Mouse (Mus musculus): ENCODE results near the gene Tnrc6c.

Gene Tnrc6c

DNA sequence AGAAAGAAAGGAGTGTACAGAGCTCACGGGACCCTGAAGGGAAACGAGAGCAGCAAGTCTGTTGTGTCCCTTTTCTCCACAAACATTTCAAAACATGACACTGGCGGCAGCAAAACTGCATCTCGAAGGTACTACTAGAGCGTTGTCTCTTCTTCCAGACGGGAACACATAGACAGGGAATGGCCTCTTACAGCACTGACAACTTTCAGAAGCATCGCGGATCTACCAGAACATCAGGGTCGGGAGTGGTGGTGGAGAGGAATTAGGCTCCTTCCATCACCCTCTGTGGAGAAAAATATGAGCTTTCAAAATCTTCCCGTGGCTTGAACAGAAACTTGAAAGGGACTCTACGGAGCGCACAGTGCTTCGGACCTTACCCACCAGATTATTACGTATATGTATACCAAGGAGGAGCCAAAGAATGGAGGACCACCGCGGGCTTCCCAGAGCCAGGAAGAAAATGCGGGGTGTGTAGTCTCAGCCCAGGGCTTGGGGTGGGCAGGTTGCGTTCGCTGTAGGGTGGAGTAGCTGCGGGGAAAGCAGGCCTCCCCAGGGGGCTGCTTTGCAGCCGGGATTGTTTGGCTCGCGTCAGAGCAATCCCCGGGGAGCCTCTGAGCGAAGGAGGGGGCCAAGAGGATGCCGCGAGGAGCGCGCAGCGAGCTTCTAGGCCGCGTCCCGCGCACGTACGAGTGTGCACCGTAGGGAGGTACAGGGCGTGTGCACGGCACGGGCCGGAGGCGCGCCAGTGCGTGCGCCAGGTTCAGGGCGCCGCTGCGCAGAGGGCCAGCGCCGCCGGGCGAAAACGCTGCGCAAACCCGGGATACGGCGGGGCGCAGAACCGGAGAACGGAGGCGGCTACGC, at the start of gene Tnrc6c:
Gene Tnrc6c (plus strand): TSS at position 799 of the 861 bp plus-strand sequence.
- DNase-seq, result peak; percentile 94

DNA sequence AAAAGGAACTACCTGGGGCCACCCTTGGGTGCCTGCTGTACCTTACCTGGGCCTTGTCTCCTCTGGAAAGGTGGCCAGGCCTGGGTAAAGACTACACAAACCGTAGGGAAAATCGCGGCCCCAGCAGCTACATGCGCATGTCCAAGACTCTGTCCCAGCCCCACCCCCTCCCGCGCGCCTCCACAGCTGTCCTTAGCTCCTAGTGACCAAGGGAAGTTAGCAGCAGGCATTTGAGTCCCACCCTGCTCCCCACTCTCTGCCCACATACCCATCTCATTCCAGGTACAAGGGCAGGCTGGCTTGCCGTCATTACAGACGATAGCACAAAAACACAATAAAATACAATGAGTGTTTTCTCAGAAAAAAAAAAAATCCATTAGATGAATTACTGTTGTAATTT, 48.0 kb upstream of the Tnrc6c start:
- no peak for DNase-seq

DNA sequence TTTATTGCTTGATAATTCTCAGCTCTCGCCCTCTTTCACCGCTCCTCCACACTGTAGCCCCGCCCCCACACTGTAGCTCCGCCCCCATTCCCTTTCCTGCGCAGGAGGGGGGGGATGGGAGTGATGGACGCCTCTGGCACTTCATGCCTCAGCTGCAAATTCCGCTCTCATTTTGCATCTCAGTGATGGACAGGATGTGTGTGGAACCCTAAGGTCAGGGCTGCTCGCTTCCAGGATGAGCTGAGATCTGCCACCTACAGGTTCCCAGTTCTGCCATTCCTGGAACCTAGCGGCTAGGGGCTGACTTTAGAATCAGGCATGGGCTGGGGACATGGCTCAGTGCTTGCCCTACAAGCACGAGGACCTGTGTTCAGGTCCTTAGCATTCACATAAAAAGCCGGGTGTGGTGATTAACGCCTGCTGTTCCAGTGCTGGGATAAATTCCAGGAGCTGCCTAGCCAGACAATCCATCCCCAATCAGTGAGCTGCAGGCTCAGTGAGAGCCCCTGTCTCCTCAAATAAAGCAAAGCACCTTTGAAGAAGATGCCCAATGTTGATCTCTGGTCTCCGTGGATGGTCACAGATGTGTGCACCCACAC, 47.4 kb upstream of the Tnrc6c start:
- peak; percentile 82 for DNase-seq

DNA sequence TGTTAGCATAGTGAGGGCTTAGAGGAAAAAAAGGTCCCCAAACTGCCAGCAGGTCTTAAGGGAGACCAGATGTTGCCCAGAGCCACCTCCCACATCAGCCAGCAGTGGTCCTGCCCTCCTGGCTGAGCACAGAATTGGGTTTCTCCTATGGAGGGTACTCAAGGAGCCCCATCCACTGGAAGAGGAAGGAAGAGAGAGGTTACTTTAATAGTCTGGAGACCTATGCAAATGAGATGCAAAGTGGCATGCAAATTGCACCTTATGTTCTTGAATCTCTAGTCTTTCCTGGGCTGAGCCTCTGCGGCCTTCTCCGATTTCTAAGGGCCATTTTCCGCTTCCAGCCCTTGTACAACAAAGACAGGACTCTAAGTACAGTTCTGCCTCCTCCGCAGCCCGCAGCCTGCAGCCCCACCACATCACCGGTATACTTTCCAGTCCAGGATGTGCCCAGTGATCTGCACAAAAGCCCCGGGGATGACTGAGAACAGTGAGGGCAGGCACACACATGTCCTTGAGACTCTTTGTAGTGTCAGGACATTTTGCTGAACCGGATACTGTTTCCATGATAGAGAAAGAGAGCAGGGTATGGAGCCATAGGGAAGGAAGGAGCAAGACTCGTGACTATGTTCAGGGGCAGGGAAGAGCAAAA, 45.8 kb upstream of the Tnrc6c start:
- no peak for DNase-seq

DNA sequence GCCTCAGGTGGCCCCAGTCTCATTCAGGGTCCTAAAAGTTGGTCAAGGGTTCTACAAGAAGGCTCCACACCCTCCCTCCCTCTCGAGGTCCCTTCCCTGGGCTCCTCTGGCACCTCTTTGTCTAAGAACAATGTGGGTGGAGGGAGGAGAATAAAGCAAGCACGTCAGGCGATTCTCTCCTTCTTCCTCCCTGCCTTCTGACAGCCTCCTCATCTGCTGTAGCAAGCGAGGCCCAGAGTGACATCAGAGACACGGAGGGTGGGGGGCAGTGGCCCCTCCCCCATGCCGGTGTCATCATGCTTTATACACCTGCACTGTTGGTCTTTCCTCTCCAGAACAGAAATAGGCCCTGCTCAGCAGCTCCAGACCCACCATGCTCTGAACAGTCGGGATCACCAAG, 45.1 kb upstream of the Tnrc6c start:
- DNase-seq, result no peak

DNA sequence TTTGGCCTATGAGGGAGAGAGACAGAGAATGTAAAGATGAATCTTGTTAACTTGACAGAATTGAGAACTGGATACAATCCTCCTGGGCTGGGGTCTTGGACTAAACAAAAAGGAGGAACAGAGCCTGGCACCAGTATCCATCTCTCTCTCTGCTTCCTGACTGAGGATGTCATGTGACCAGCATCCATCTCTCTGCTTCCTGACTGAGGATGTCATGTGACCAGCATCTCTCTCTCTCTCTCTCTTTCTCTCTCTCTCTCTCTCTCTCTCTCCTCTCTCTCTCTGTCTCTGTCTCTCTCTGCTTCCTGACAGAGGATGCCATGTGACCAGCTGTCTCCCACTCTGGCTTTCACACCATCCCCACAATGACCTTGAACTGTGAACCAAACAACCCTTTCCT, 43.5 kb upstream of the Tnrc6c start:
- DNase-seq, result no peak

DNA sequence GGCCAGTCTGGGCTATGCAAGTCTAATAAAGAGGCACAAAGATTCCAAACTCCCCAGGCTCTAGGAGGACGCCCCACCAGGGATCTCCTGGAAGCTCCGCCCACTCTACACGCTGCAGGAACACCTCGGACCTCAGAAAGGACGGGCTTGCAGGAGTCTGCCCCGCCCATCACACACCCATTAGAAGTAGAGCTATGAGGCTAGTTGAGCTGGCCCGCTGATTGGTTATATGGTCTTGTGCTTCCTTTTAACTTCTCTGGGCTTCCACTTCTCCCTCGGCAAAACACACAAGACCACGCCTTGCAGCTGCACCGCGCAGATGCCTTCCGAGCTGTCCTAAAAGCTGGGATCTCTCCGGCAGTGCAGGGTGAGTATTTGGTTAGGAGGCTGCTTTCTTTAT, 43.0 kb upstream of the Tnrc6c start:
- DNase-seq, result peak; percentile 75

DNA sequence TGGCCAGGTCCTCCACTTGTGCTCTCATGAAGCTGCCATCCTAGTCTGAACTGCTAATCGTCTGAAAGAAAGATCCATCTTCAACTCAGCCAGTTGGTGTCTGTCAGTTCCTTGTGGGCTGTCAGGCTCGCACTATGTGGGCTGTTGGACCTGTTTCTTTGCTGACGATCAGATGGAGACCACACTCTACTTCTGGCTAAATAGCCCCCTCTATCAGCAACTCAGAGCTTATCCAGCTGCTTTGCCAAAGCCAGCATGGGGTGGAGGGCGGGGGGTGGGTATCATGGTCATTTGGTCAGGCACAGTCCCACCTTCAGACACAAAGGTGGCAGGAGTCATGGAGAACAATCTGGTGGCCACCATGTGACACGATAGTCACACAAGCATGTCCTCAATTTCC, 42.2 kb upstream of the Tnrc6c start:
- DNase-seq, result no peak

DNA sequence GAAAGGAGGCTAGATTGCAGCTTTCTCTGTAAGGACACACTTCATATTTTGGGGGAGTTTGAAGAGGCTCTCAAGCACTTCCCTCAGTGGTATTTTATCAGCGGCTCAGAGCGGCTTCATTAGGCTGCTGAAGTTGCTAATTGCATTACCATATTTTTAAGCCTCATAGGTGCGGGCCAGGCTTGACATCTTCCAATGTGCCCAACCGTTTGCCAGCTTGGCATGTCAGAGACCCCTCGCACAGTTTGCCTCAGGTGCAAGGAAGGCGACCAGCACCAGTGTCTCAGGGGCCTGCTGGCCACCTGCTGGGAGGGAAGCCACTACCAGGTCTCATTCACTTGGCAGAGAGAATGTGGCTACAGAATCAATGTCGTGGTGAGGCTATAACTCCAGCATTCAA, 41.2 kb upstream of the Tnrc6c start:
- no peak for DNase-seq

DNA sequence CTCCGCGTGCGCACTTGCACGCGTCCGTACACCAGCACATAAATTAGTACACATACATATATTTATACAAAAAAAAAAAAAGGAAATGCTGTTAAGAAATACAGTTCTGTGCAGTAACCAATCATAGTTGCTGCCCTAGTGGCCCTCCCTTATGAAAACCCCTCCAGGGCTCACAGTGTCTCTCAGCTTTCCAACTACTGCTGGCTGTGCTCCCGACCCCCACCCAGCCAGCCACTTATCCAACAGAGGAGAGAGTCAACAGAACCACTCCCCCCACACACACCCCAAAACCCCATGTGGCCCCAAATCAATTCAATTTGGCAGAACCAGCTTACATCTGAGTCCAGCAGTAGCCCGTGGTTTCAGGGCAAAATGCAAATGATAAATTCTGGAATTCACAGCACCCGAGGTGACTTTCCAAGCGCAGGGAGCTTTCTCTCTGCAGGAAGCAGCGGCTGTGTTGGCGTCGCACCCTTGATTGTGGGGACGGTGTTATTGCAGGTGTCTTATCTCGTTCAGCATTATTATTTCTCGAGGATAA, 36.7 kb upstream of the Tnrc6c start:
- no peak for DNase-seq

DNA sequence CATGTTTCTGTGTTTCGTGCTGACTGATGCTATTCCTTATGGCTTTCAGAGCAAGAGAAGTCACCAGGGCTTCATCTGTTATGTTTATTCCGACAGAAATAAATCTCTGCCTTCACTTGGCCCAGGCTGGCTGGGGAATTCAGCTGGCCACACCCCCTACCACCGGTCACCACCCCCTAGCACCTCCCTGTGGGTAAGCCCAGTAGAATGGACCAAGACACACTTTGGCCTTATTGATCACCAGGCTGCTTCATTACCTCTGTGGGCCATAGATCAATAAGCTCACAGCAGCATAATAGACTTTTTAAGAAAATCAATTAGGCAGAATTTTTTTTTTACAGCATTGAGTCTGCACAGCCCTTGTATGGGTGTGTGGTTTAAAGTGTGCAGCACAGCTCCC, 35.9 kb upstream of the Tnrc6c start:
- DNase-seq, result peak; percentile 60

DNA sequence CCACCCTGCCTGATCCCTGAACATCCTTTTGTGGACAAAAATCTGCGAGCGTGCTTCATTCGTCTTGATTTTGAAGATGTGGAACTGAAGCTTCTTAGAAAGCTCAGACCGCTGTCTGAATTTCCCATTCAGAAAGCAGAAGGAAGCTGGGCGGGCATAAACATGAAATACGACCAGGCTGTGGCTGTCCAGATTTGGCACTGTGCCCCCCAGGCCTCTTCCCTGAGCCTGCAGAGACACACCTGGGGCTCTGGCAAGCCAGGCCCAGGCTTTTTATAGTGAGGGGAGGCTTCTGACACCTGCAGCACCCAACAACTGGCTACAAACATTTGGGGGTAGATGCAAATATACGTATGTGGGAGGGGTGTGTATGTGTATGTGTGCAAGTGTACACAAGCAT, 35.3 kb upstream of the Tnrc6c start:
- no peak for DNase-seq

DNA sequence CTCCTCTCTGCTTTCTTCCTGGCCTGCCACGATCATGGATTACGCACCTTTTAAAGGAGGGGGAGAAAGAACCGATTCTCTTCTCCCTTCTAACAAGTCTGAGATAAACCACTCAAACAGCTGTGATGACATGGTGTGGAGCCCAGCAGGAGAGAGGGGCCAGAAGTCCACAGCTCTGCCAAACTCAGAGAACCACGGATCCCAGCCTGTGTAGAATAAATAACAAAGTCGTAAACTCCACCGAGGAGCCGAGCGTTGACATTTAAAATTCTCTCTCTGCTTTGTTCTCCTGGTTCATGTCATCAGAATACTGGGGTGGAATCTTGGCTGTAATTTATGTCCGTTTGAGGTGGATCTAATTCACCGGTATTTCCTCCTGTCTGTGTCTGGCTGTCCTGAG, 34.5 kb upstream of the Tnrc6c start:
- no peak for DNase-seq

DNA sequence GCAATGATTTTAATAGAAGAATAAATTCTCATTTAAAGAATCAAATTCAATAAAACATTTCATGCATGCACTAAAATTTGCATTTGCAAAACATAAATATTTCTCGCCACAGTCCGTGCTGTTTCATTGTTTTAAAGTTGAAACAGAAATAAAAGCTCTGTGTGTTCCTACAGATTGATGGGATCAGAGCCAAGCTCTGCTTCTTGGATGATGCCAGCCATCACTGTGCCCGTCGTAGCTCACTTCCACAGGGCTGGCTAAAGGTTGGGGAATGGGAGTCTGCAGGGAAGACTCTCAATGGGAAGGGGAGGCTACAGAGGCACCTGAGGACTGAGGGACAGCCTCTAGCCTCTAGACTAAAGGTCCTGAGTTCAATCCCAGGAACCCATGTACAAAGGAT, 28.9 kb upstream of the Tnrc6c start:
- no peak for DNase-seq

DNA sequence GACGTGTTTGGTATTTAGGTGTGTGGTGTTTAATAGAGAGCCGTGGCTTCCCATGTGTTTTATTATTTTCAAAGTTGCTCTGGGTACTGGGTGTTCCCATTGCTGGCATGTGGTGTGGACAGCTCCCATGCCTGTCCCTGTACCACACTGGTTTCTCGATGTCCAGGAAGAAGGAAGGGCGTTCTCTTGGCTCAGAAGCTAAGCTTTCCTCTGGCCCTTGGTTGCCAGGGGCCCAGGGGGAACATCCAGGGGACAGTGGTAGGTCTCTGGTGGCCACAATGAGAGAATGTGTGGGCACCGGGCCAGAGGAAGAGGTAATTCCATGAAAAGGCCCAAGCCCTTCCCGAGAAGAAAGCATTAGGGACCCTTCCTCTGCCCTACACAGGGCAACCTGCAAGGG, 27.5 kb upstream of the Tnrc6c start:
- no peak for DNase-seq

DNA sequence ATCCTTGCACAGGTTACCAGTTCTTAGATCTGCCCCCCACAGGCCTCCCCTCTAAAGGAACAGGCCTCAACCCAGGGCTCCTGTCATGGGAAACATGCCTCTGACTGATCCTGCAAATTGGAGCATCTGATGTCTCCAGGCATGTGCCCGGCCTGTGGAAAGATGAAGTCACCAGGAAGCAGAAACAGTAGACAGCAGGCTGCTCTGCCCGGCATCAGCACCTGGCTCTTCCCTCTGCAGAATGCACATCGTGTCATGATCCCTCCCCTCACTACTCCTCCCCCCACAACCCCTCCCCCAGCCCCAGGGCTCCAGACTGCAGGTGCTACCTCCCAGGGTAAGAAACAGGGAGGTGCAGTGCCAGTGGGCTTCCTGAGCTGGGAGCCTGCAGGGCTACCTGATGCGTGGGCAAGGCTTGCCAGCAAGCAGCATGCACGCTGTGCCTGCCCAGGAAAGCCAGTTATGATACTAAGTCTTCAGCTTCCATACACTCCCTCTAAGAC, 27.0 kb upstream of the Tnrc6c start:
- no peak for DNase-seq

DNA sequence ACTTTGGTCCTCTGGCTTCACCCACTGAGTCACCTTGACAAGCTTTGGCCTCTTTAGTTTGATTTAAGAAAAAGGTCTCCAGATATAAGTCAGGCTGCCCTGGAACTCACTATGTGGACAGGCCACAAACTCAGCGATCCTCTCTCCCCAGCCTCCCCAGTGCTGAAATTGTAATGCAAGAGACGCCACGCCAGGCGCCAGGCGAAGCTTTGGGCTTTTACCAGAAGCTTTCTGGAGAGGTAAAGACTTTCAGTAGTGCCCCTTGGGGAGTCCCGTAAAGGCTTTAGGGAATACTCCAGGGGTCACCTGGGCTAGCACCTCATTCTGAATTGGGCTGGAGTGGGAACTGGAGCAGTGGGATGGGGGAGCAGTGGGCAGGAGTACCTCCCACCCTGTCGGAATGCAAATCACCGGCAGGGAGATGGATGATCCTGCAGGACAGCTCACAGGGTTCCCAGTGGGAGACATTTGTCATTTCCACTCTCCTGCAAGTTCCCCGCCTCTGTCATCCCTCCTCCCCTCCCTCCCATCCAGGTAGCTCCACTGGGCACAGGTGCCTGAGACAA, 26.3 kb upstream of the Tnrc6c start:
- DNase-seq, result peak; percentile 34

DNA sequence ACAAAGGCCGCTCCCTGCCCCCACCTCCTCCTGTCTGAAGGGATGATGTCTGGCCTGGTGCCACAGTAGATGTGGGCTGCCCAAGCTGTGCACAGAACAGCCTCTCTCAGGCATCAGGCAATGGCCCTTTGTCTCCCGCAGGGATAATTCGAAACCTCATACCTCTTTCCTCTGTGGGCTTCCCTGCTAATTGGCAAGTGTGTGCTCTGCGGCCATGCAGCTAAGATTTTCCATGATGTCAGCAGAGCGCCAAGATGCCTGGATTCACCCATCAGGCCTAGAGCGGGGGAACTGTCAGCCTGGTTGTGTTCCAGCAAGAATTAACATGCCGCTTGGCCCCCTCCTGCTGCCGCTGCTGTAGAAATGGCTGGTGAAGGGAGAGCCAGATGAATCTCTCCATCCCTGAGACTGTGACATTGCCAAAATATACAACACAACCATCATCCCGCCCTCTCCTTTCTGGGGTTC, 25.7 kb upstream of the Tnrc6c start:
- DNase-seq, result peak; percentile 66

DNA sequence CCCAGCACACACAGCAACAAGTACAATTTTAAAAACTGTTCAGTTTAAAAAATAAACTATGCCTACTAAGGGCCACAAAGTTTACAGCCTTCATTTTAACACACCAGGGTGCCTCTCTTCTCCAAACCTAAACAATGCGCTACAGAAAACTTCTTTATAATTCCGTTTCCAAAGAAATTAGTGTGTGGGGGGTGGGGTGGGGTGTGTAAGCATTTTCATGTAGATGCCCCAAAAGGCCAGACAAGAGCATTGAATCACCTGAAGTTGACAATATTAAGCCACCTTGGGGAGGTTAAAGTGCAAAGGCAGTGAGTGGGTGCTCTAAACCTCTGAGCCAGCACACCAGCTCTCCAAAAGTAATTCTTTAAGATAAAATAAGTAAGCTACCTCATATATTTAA, 24.2 kb upstream of the Tnrc6c start:
- DNase-seq, result no peak

DNA sequence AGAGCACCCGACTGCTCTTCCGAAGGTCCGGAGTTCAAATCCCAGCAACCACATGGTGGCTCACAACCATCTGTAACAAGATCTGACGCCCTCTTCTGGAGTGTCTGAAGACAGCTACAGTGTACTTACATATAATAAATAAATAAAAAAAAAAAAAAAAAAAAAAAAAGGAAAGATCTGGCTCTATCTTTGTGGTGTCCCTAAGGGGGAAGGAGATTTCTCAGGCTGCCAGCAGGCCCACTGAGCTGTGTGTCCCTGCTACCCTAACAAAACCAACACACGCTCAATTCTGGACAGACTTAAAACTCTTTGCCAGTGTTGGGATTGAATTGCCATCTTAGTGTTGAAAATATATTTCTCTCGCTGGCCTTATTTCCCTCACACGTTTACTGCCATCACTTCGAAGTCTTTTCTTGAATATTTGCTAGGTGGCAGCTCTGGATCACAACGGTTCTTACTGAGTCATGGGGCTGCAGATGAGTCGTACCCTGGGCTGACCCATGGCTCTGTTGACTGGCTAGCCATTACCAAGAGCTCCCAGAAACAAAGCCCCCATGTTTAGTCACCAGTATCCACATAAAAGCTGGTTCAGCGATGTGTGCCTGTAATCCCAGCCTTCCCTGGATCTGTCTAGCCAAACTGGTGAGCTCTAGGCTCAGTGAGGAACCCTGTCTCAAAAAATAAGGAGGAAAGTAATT, 23.1 kb upstream of the Tnrc6c start:
- no peak for DNase-seq

DNA sequence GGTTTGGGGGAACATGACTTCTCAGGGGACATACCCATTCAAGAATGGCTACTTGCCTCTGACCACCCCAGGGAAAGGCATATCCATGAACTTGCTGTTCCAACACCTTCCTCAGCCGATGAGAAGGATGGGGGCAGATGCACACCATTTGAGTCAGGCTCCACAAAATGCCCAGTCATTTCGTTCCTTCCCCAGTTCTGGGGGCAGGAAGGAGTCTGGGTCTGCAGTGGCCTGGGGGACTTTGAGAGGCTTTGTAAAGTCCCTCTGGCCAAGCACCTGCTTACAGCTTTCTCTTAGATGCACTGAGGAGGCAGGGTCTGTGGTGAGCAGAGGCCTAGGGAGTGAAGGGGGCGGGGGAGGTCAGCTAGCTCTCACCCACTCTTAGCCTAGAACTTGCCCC, 20.8 kb upstream of the Tnrc6c start:
- no peak for DNase-seq

DNA sequence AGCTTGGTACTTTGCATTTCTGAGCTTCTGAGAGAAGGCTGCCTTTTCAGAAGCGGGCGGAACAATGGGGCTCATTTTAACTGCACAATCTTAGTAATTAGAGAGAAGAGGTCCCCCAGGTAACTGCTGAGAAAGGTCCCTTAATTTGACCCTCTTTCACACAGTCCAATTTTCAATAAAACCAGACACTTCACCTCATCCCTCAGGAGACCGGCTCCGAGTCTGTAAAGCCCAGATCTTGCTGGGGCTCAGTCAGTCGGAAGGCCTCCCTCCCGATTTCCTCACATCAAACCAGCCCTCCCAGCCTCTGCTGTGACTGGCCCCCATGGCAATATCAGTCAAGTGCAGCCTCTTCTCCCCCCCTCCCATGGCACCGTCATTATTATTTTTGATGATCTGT, 15.7 kb upstream of the Tnrc6c start:
- DNase-seq, result no peak

DNA sequence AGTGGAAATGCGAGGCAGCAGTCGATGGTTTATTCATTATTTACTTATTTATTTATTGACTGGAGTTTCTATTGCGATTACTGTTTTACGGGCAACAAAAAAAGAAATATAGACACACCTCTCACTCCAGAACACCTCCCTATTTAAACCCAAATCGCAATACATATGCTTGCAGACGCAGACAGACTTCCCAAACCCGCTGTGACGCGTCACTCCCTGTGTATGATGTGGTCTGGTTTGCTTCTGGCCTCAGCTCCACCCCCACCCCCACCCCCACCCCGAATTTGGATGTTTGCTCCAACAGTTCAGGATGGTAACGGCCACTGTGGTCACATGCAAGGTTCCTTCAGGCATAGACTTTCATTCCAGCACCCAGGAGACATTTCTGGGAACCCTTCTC, 15.3 kb upstream of the Tnrc6c start:
- DNase-seq, result no peak

All from embryo, embryonic 11 days (tissue).